Mouse (Mus musculus): ENCODE results near the gene Insrr. TPM values are rescaled to one million over a fixed set of nuclear protein-coding genes. Genes with fewer than 3 reads are reported as not detected.
"Not testable (repeated sequence)": the region's sequence is repeated elsewhere in the genome, so short reads cannot be mapped to it uniquely, and the experiment has no call there.

The Insrr gene
- total and polyA plus RNA-seq, 2 experiments from 2014 or later: not detected

GRCm38 (mm10) chr3:87812873-87813272 lies 16.1 kb downstream of the Insrr start:
- no peaks in the 10 kb centered on the region for H3K4me1 ChIP-seq (ENCODE audit: control insufficient read depth, insufficient read depth)
- H3K27me3 ChIP-seq (ENCODE audit: control insufficient read depth, insufficient read depth, low read length): peaks cover 85% of the 10 kb centered on the region
- WGBS: 33% methylated on average over 10 of the region's 10 CpGs
- no peak overlapping the region for H3K4me2 ChIP-seq (ENCODE audit: low read depth, low read length)
- H3K36me3 ChIP-seq (replicated peaks; ENCODE audit: control insufficient read depth, insufficient read depth, low read length): no peaks in the 10 kb centered on the region
- H3K9ac ChIP-seq (replicated peaks; ENCODE audit: low read depth, low read length): no peak overlapping the region
- no peak for DNase-seq (ENCODE audit: low spot score)
- TF ChIP-seq EP300 (IDR thresholded peaks at IDR 0.05; ENCODE audit: low read depth): no peak
- no peak for TF ChIP-seq CTCF (IDR thresholded peaks at IDR 0.05; ENCODE audit: low read depth)
- H3K9me3 ChIP-seq (replicated peaks; ENCODE audit: control insufficient read depth, low read length): no peaks in the 10 kb centered on the region
- no peak for ATAC-seq (ENCODE audit: insufficient read depth, low read depth)
- no peak overlapping the region for H3K27ac ChIP-seq (ENCODE audit: low read depth)
- H3K4me3 ChIP-seq (ENCODE audit: low read depth, low read length): no peak overlapping the region

- Histone ChIP-seq H3K4me3 (ENCODE audit: low read depth, low read length) (no peak overlapping the region), H3K9ac (replicated peaks; ENCODE audit: low read depth, low read length) (no peak overlapping the region), H3K27ac (ENCODE audit: low read depth) (no peak overlapping the region), H3K9me3 (replicated peaks; ENCODE audit: control insufficient read depth, low read length) (no peaks in the 10 kb centered on the region), H3K4me1 (ENCODE audit: control insufficient read depth, insufficient read depth) (no peaks in the 10 kb centered on the region), H3K4me2 (ENCODE audit: low read depth, low read length) (no peak overlapping the region), H3K27me3 (ENCODE audit: control insufficient read depth, insufficient read depth, low read length) (peaks cover 67% of the 10 kb centered on the region), H3K36me3 (replicated peaks; ENCODE audit: control insufficient read depth, insufficient read depth, low read length) (no peaks in the 10 kb centered on the region)
- WGBS: 33% methylated on average over 6 of the region's 6 CpGs
- TF ChIP-seq CTCF (IDR thresholded peaks at IDR 0.05; ENCODE audit: low read depth) (no peak), EP300 (IDR thresholded peaks at IDR 0.05; ENCODE audit: low read depth) (no peak)
- DNase-seq (ENCODE audit: low spot score) (no peak), ATAC-seq (ENCODE audit: insufficient read depth, low read depth) (peak; percentile 10; the same call in 1 of the 2 replicates)
These were observed 19.4 kb downstream of the Insrr start for GRCm38 (mm10) chr3:87816166-87816565.

GRCm38 (mm10) chr3:87816646-87817093 lies 19.9 kb downstream of the Insrr start:
- H3K9ac ChIP-seq (replicated peaks; ENCODE audit: low read depth, low read length): no peak overlapping the region
- no peaks in the 10 kb centered on the region for H3K9me3 ChIP-seq (replicated peaks; ENCODE audit: control insufficient read depth, low read length)
- no peaks in the 10 kb centered on the region for H3K36me3 ChIP-seq (replicated peaks; ENCODE audit: control insufficient read depth, insufficient read depth, low read length)
- no peak overlapping the region for H3K27ac ChIP-seq (ENCODE audit: low read depth)
- WGBS: 2% methylated on average over 12 of the region's 12 CpGs
- no peak overlapping the region for H3K4me2 ChIP-seq (ENCODE audit: low read depth, low read length)
- no peak overlapping the region for H3K4me3 ChIP-seq (ENCODE audit: low read depth, low read length)
- peaks cover 67% of the 10 kb centered on the region for H3K27me3 ChIP-seq (ENCODE audit: control insufficient read depth, insufficient read depth, low read length)
- H3K4me1 ChIP-seq (ENCODE audit: control insufficient read depth, insufficient read depth): no peaks in the 10 kb centered on the region
- TF ChIP-seq EP300 (IDR thresholded peaks at IDR 0.05; ENCODE audit: low read depth): no peak
- TF ChIP-seq CTCF (IDR thresholded peaks at IDR 0.05; ENCODE audit: low read depth): peak; percentile 95
- ATAC-seq (ENCODE audit: insufficient read depth, low read depth) (peak; percentile 39; the same call in 1 of the 2 replicates), DNase-seq (ENCODE audit: low spot score) (peak; percentile 74)

DNA sequence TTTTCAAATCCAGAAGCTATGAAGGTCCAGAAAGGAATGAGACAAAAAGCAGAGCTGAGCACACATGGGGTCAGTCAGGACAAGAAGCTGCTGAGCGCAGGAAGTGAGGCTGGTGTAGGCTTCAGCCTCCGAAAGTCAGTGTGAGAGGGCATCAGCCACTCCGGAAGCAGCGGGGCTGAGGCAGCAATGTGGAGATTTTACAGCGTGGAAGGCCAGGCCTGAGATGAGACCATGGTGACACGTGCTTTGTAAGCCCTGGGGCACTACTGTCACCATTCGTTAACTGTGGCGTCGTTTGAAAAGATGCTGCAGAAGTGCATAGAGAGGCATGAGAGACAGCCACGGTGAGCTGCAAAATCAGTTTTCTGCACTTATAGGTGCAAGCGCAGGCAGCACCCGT lies 21.5 kb downstream of the Insrr start:
- ATAC-seq (ENCODE audit: insufficient read depth, low read depth) (no peak), DNase-seq (ENCODE audit: low spot score) (no peak)
- H3K9me3 ChIP-seq (replicated peaks; ENCODE audit: control insufficient read depth, low read length): no peaks in the 10 kb centered on the region
- H3K4me1 ChIP-seq (ENCODE audit: control insufficient read depth, insufficient read depth): no peaks in the 10 kb centered on the region
- H3K27me3 ChIP-seq (ENCODE audit: control insufficient read depth, insufficient read depth, low read length): peaks cover 57% of the 10 kb centered on the region
- WGBS: 62% methylated on average over 12 of the region's 12 CpGs
- H3K4me2 ChIP-seq (ENCODE audit: low read depth, low read length): no peak overlapping the region
- H3K9ac ChIP-seq (replicated peaks; ENCODE audit: low read depth, low read length): no peak overlapping the region
- no peak overlapping the region for H3K27ac ChIP-seq (ENCODE audit: low read depth)
- TF ChIP-seq CTCF (IDR thresholded peaks at IDR 0.05; ENCODE audit: low read depth) (no peak), EP300 (IDR thresholded peaks at IDR 0.05; ENCODE audit: low read depth) (no peak)
- no peaks in the 10 kb centered on the region for H3K36me3 ChIP-seq (replicated peaks; ENCODE audit: control insufficient read depth, insufficient read depth, low read length)
- no peak overlapping the region for H3K4me3 ChIP-seq (ENCODE audit: low read depth, low read length)

DNA sequence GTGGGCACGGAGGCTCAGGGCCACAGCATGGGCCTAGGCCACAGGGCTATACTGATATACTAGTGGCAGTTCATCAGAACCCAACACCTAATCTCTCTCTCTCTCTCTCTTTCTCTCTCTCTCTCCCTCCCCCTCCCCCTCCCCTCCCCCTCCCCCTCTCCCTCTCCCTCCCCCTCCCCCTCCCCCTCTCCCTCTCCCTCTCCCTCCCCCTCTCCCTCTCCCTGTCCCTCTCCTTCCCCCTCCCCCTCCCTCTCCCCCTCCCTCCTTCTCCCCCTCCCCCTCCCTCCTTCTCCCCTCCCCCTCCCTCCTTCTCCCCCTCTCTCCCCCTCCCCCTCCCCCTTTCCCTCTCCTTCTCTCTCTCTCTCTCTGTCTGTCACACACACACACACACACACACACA lies 27.5 kb downstream of the Insrr start, which contains the start of gene Pear1:
Gene Pear1, minus strand, starts transcription at position 101 of the 400 bp plus-strand sequence.
- not testable (repeated sequence) for ATAC-seq (ENCODE audit: insufficient read depth, low read depth); H3K36me3 ChIP-seq (replicated peaks; ENCODE audit: control insufficient read depth, insufficient read depth, low read length); H3K9ac ChIP-seq (replicated peaks; ENCODE audit: low read depth, low read length); H3K27ac ChIP-seq (ENCODE audit: low read depth); H3K4me2 ChIP-seq (ENCODE audit: low read depth, low read length); H3K27me3 ChIP-seq (ENCODE audit: control insufficient read depth, insufficient read depth, low read length); H3K9me3 ChIP-seq (replicated peaks; ENCODE audit: control insufficient read depth, low read length); H3K4me3 ChIP-seq (ENCODE audit: low read depth, low read length); DNase-seq (ENCODE audit: low spot score); H3K4me1 ChIP-seq (ENCODE audit: control insufficient read depth, insufficient read depth)
- WGBS: 85% methylated on average over 1 of the region's 1 CpGs

DNA sequence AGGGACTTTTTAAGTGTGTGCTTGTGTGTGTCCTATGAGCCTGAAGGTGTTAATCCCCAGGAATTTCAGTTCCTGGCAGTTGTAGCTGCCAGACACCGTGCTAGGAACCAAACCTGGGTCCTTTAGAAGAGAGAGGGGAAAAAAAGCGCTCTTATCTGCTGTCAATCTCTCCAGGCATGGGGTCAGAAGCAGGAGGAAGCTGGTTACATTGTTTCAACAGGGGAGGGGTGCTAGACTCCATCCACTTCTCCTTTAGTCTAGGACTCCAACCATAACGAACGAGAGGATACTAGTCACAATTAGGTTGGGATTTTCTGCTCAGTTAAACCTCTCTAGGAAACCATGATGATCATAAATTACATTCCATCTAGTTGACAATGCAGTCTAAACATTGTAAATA lies 31.7 kb downstream of the Insrr start:
- Histone ChIP-seq H3K27me3 (ENCODE audit: control insufficient read depth, insufficient read depth, low read length) (no peaks in the 10 kb centered on the region), H3K4me2 (ENCODE audit: low read depth, low read length) (no peak overlapping the region), H3K27ac (ENCODE audit: low read depth) (no peak overlapping the region), H3K9ac (replicated peaks; ENCODE audit: low read depth, low read length) (no peak overlapping the region), H3K36me3 (replicated peaks; ENCODE audit: control insufficient read depth, insufficient read depth, low read length) (no peaks in the 10 kb centered on the region), H3K4me3 (ENCODE audit: low read depth, low read length) (no peak overlapping the region), H3K4me1 (ENCODE audit: control insufficient read depth, insufficient read depth) (no peaks in the 10 kb centered on the region), H3K9me3 (replicated peaks; ENCODE audit: control insufficient read depth, low read length) (no peaks in the 10 kb centered on the region)
- 38% methylated on average over 4 of the region's 4 CpGs for WGBS
- ATAC-seq (ENCODE audit: insufficient read depth, low read depth) (no peak), DNase-seq (ENCODE audit: low spot score) (no peak)
- no peak for TF ChIP-seq CTCF (IDR thresholded peaks at IDR 0.05; ENCODE audit: low read depth)
- TF ChIP-seq EP300 (IDR thresholded peaks at IDR 0.05; ENCODE audit: low read depth): no peak
